Comparison of ENCODE assay signal across 1 mouse cellular context in genomic region chr11:117081165-117082064, GRCm38 (mm10).
TF ChIP-seq lines count a peak whose summit lies in the region.

No protein-coding gene starts in this region.

TF ChIP-seq in CH12.LX, 34 proteins besides CTCF, POLR2A, EP300 and RAD21 (continued from another document):
- 0 out of 2 replicates have a peak, but pooled peaks have one; percentile 12 for TF ChIP-seq ETS1 (conservative IDR thresholded peaks at IDR 0.05; ENCODE audit: low read depth, low read length)
- 0 out of 2 replicates have a peak, but pooled peaks have one; percentile 35 for TF ChIP-seq MAFK (IDR thresholded peaks at IDR 0.05; ENCODE audit: insufficient replicate concordance, low read length)
- TF ChIP-seq ZC3H11A (IDR thresholded peaks at IDR 0.05; ENCODE audit: low read depth, low read length): peak; percentile 56; the same call in 1 of the 2 replicates
- peak; percentile 93 for TF ChIP-seq SMC3 (IDR thresholded peaks at IDR 0.05; ENCODE audit: low read depth, low read length)
- TF ChIP-seq GABPA (IDR thresholded peaks at IDR 0.05; ENCODE audit: insufficient replicate concordance, low read depth, low read length): no peak
- TF ChIP-seq USF1 (IDR thresholded peaks at IDR 0.05; ENCODE audit: low read depth, low read length): no peak
- TF ChIP-seq RCOR1 (conservative IDR thresholded peaks at IDR 0.05; ENCODE audit: low read depth, low read length): no peak
- TF ChIP-seq IRF4 (IDR thresholded peaks at IDR 0.05; ENCODE audit: low read depth, low read length): peak; percentile 57
- no peak for TF ChIP-seq MXI1 (IDR thresholded peaks at IDR 0.05; ENCODE audit: low read depth, low read length)
- TF ChIP-seq HCFC1 (IDR thresholded peaks at IDR 0.05; ENCODE audit: low read depth, low read length): no peak; the same call in 1 of the 2 replicates
- 0 out of 2 replicates have a peak, but pooled peaks have one; percentile 9 for TF ChIP-seq JUND (conservative IDR thresholded peaks at IDR 0.05; ENCODE audit: low read depth, low read length)
- TF ChIP-seq POLR2AphosphoS2 (IDR thresholded peaks at IDR 0.05; ENCODE audit: low read depth, low read length): no peak
- TF ChIP-seq NRF1 (IDR thresholded peaks at IDR 0.05; ENCODE audit: low read depth, low read length): 0 out of 2 replicates have a peak, but pooled peaks have one; percentile 10
- no peak for TF ChIP-seq KAT2A (IDR thresholded peaks at IDR 0.05; ENCODE audit: insufficient replicate concordance, low read length)
- 0 out of 2 replicates have a peak, but pooled peaks have one; percentile 19 for TF ChIP-seq TCF12 (IDR thresholded peaks at IDR 0.05; ENCODE audit: low read depth, low read length)
- TF ChIP-seq NELFE (IDR thresholded peaks at IDR 0.05; ENCODE audit: low read depth, low read length): peak; percentile 61; the same call in 1 of the 2 replicates
